Mouse (Mus musculus) cortical plate, adult 2 months (tissue): ENCODE data around the gene Herc3. TPM values are rescaled to one million over a fixed set of nuclear protein-coding genes. Genes with fewer than 3 reads are reported as not detected.
A peak's percentile ranks its signal among the peaks of the same experiment; 100 is the strongest.
"Not testable (repeated sequence)": the region's sequence is repeated elsewhere in the genome, so short reads cannot be mapped to it uniquely, and the experiment has no call there.

ENCODE experiments used
- H3K27ac ChIP-seq: fragments of 200-500 bp; 2 replicates; pipeline ENCODE4 v1.5.1; 2012; ENCODE audit warnings: low read length, control low read depth, inconsistent platforms; ENCODE audit not compliant: insufficient read depth
- H3K4me1 ChIP-seq: fragments of 200-500 bp; 2 replicates; pipeline ENCODE4 v1.6.1; 2011; ENCODE audit warnings: low read length; ENCODE audit not compliant: control insufficient read depth, insufficient read depth
- H3K4me3 ChIP-seq: fragments of 200-500 bp; 2 replicates; pipeline ENCODE4 v1.5.1; 2011; ENCODE audit warnings: mild to moderate bottlenecking, low read length, control low read depth; ENCODE audit not compliant: insufficient read depth
- CTCF ChIP-seq: fragments of 200-500 bp; IDR thresholded peaks from 2 replicates; pipeline ENCODE4 v1.5.1; 2011; ENCODE audit warnings: mild to moderate bottlenecking, control low read depth, low read length; ENCODE audit not compliant: insufficient read depth; ENCODE audit errors: extremely low read depth
- POLR2A ChIP-seq: fragments of 200-500 bp; IDR thresholded peaks from 2 replicates; pipeline ENCODE4 v1.6.1; 2011; ENCODE audit warnings: mild to moderate bottlenecking, low read length, control low read depth; ENCODE audit not compliant: insufficient read depth; ENCODE audit errors: extremely low read depth
- polyA plus RNA-seq: library from polyadenylated mRNA; depleted of rRNA; stranded (reverse); fragments of >200 nt; gene quantifications from 2 replicates; pipeline ENCODE4 v1.2.3, GENCODE M21; 2012; rRNA removed

Gene Herc3
- 142 and 155 TPM in 2 replicates for polyA plus RNA-seq

DNA sequence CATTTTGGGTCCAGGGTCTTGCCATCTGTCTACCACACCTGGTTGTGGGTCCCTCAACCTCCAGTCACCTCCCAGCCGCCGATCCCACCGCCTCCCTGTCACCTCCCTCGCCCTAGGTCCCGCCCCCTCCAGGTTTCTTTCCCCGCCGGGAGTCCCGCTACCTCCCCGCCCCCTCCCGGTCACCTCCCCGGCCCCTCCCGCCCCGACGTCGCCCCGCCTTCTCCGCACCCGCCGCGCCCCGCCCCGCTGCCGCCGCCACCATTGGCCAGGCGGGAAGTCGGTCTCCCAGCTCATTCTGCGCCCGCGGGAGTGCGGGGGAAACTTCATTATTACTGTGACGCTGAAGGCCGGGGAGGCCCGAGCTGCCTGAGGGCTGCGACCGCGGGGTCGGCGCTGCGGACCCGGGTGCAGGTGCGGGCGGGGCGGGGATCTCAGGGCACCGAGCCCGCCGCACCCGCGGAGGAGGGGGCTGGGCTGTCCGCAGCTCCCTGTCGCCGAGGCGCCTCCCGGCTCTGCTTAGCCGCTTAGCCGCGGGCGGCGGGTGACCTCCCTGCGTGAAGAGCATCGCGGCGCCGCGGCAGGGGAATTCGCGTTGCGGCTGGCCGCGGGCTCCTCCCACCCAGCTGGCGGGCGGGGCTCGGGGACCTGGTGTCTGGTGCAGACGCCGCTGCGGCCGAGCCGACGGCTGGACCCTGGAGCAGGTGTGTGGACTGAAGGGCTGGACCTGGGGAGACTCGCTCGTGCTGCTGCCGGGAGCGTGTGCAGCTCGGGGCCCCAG, at the start of gene Herc3:
Gene Herc3, plus strand, starts transcription at position 234 of the 778 bp plus-strand sequence.
- Histone ChIP-seq H3K27ac (peak within 1 kb of the TSS; percentile 91), H3K4me3 (peak within 1 kb of the TSS; percentile 84), H3K4me1 (peaks cover 7% of the 10 kb centered on the region; the same call in 1 of the 2 replicates)
- TF ChIP-seq POLR2A, result peak; percentile 66
- no peak for TF ChIP-seq CTCF

DNA sequence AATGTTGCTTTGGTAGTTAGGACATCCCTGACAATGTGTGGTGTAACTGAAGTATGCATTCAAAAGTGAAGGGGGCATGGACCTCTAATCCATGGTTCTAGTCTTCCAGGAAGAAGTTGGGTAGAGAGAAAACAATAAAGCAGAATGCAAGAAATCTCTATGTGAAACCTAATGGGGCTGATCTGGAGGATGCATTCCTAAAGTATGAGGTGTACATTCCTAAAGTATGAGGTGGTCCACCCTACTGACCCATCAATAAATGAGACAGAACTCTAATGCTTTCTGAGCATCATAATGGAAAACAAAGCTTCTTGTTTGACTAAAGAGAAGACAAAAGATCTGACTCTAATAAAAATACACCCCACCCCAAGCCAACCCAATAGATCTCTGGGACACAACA, 29.9 kb upstream of the Herc3 start:
- H3K4me3 ChIP-seq, result no peak overlapping the region
- TF ChIP-seq POLR2A (no peak), CTCF (no peak)
- H3K4me1 ChIP-seq, result no peaks in the 10 kb centered on the region
- H3K27ac ChIP-seq, result no peak overlapping the region

DNA sequence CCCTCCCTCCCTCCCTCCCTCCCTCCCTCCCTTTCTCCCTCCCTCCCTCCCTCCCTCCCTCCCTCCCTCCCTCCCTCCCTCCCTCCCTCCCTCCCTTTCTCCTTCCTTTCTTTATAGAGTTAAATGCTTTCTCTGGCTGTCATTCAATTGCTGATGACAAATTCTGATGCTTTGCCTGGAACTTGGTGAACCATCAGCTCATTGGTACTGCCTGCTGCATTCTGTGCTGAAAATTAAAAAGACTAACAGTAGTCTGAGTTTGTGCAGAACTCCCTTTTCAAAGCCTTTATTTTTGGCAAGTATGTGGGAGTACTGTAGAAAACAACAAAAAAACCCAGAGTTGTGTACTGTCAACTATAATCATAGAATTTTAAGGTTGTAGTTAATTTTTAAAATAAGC, 16.9 kb upstream of the Herc3 start:
- H3K27ac ChIP-seq, result no peak overlapping the region
- H3K4me1 ChIP-seq, result no peaks in the 10 kb centered on the region
- H3K4me3 ChIP-seq, result no peak overlapping the region
- TF ChIP-seq POLR2A (no peak), CTCF (no peak)

DNA sequence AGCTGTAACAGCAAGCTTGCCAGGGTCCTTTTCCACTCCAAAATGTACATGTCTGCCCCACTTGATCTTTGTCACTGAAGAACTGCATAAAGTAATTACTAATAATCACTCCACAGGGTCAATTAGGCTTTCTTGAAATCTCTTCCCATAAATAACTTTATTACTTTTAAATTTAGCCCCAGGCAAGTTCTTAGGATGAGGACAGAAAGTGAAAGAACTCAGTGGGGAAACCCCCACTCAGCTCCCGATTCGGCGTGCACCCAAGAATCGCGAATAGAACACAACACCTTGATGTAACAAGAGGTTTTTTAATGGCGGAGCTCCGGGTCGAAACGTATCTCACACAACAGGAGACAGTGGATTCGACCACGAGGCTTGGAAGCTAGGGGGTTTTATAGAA, 14.2 kb upstream of the Herc3 start:
- not testable (repeated sequence) for H3K4me3 ChIP-seq, H3K4me1 ChIP-seq, H3K27ac ChIP-seq

DNA sequence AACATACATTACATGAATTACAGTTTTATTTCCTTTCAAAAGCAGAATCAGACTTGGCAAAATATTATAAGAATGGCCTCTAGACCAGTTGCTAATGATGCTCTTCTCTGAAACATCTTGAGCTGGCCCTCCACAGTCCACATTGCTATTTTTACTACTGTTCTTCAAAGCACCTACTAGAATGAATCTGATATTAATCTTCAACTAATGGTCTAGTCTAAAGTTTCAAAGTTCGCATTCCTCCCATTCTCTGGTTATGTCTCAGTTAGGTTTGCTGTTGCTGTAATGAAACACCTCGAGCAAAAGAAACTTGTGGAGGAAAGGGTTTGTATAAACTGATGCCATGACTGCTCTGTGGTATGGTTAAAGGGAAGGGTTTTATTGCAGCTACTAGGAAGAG, 5.6 kb upstream of the Herc3 start:
- H3K4me3 ChIP-seq, result no peak overlapping the region
- no peaks in the 10 kb centered on the region for H3K4me1 ChIP-seq
- TF ChIP-seq POLR2A (no peak), CTCF (no peak)
- no peak overlapping the region for H3K27ac ChIP-seq

DNA sequence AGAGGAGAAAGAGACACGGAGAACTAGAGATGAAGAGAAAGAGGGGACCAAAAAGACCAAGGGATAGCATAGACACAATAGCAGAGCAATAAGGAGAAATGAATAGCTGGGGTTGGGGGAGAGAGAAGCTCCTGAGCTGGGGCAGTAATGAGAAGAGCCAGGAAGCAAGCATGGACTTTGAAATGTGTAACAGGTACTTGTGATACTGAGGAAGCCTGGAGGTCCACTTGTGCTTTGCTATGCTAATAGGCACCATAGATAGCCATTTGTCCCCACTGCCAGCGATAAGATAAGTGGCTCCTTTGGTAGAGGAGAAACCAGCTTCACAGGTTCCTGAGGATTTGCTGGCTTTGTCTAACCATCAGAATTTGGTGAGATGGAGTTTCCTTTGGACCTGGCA, 5.2 kb upstream of the Herc3 start:
- Histone ChIP-seq H3K27ac (no peak overlapping the region), H3K4me1 (no peaks in the 10 kb centered on the region), H3K4me3 (no peak overlapping the region)
- TF ChIP-seq CTCF, result no peak
- TF ChIP-seq POLR2A, result no peak

DNA sequence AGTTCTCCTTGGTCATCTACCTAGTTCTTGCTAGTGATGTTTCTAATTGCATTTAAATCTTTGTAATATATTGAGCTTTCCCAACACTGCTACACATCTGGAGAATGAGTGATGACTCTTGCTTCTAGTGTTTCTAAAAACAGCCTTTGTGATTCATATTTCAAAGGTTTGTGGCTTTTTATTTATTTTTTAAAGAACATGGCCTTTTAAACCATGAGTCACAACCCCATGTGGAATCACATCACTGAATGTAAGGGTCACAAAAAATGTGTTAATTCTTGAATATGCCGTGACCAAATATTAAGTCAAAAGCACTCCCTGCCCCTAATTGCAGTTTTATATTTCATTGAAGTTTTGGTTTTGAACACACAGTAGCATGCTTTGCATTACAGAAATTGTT, 2.7 kb upstream of the Herc3 start:
- Histone ChIP-seq H3K27ac (no peak overlapping the region), H3K4me1 (peaks cover 1% of the 10 kb centered on the region; the same call in 1 of the 2 replicates), H3K4me3 (no peak overlapping the region)
- TF ChIP-seq CTCF (no peak), POLR2A (no peak)

DNA sequence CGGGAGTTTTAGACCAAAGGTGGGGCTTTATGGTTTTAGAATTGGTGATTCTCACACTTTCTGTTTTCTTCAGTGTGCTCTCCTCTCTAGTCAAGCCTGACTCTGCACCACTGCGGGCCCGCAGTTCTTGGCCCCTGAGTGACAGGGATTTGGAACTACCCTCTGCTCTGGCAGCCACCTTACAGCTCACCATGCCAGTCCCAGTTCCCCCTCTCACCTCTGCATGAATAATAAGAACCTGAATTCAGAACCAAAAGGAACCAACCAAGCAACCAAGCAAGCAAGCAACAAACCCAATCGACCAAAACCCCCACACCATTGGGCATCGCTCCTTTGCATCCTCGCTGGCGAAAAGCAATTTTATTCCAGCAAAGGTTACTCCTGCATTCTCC, 429 bp upstream of the Herc3 start:
- TF ChIP-seq CTCF, result no peak
- TF ChIP-seq POLR2A, result no peak
- H3K27ac ChIP-seq, result 0 out of 2 replicates have a peak overlapping the region, but pooled peaks have one; percentile 27
- H3K4me1 ChIP-seq, result peaks cover 7% of the 10 kb centered on the region; the same call in 1 of the 2 replicates
- peak overlapping the region; percentile 84 for H3K4me3 ChIP-seq

DNA sequence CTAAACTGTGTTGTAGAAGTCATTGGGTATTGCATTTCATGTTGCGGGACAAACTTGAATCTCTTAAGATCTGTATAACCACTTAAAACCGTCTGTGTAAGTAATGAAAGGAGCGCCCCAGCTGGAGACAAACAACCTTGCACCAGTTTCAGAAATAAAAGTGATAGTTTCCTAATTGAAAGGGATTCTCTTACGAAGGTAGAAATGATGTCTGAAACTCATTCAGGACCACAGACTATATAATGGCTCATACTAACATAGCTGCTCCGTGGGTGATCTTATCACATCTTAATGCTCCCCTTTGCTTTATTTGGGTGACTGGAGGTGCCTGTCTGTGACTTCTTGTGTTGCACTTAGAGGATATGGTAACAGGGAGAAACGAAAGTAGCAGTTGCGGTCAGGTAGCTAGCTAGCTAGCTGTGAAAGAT, 1.3 kb downstream of the Herc3 start:
- H3K27ac ChIP-seq, result no peak overlapping the region
- no peak for TF ChIP-seq CTCF
- no peak for TF ChIP-seq POLR2A
- peak overlapping the region; percentile 84 for H3K4me3 ChIP-seq

DNA sequence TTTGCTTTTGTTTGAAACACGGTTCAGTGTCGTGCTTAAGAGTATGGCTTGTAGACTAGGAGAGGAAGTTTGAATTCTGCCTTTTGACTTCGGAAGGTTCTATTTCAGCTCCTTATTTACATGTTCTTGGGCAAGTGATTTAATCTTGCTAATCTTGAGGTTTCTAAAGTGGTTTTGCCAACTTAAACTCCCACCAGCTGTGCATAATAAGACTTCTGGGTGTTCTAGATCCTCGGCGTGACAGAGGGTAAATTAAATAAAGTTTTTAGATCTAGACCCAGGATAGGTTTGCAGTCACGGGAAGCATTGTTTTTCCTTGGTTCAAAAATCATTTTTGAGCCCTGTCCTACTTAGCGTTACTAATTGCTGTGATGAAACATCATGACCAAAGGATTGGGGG, 3.2 kb downstream of the Herc3 start:
- Histone ChIP-seq H3K27ac (no peak overlapping the region), H3K4me3 (no peak overlapping the region; the same call in 1 of the 2 replicates)
- TF ChIP-seq POLR2A (no peak), CTCF (no peak)

More for the DNA sequence above, 1.3 kb downstream of the Herc3 start:
- H3K4me1 ChIP-seq, result peaks cover 7% of the 10 kb centered on the region; the same call in 1 of the 2 replicates

More for the DNA sequence above, 3.2 kb downstream of the Herc3 start:
- H3K4me1 ChIP-seq, result peaks cover 14% of the 10 kb centered on the region
